9 mouse cellular contexts compared by ENCODE assay signal in genomic region chr3:105051103-105051502, GRCm38 (mm10). TPM values are rescaled to one million over a fixed set of nuclear protein-coding genes. Genes with fewer than 3 reads are reported as not detected.
DNase-seq lines count a peak whose midpoint lies in the region; ATAC-seq and TF ChIP-seq lines count a peak whose summit lies in the region.
"Had no signal": no experiment of that assay in that cellular context is flagged by ENCODE, and none has a peak within 500 bp of the region (broad histone marks: within the 10 kb centered on the region; RNA-seq: fewer than 3 reads in every experiment).

No protein-coding gene starts in this region.

- DNase-seq in embryo, embryonic 11 days, result peak; percentile 29
- DNase-seq in embryo, embryonic 9.5 days (ENCODE audit: extremely low spot score), result no peak
- DNase-seq in lung, postnatal 0 days (ENCODE audit: low spot score), result peak; percentile 25
- DNase-seq in lung, postnatal 4 days, result no peak
- DNase-seq in thymus, postnatal 4 days, result no peak
- no peak for DNase-seq in left cerebral cortex, postnatal 4 days
- no peak for DNase-seq in testis, postnatal 10 days (ENCODE audit: low spot score)
- DNase-seq: cerebellum, postnatal 25 days had no signal

- peak overlapping the region; percentile 70 for H3K4me2 ChIP-seq in lung, postnatal 0 days (replicated peaks; ENCODE audit: low read depth, low read length)
- H3K4me2 ChIP-seq in liver, embryonic 12.5 days, result peak overlapping the region; percentile 80; the same call in 1 of the 2 replicates

- TF ChIP-seq CTCF in lung, postnatal 0 days (IDR thresholded peaks at IDR 0.05), result no peak

- peak overlapping the region; percentile 93 for H3K4me3 ChIP-seq in lung, postnatal 0 days (ENCODE audit: low read depth, low read length)
- H3K4me3 ChIP-seq in liver, embryonic 12.5 days, result peak overlapping the region; percentile 62; the same call in 1 of the 2 replicates

- TF ChIP-seq EP300 in lung, postnatal 0 days (IDR thresholded peaks at IDR 0.05), result no peak

- intact Hi-C loops in left cerebral cortex, postnatal 4 days (cut with DNase I), result no loop called here

- H3K9ac ChIP-seq in lung, postnatal 0 days (replicated peaks; ENCODE audit: low read depth), result peak overlapping the region; percentile 88
- H3K9ac ChIP-seq in liver, embryonic 12.5 days, result no peak overlapping the region

- H3K36me3 ChIP-seq in lung, postnatal 0 days (ENCODE audit: insufficient read depth, low read length), result no peaks in the 10 kb centered on the region
- H3K36me3 ChIP-seq in liver, embryonic 12.5 days, result no peaks in the 10 kb centered on the region

- peak overlapping the region; percentile 90 for H3K27ac ChIP-seq in lung, postnatal 0 days (ENCODE audit: low read length)
- no peak overlapping the region for H3K27ac ChIP-seq in liver, embryonic 12.5 days

- 19% methylated on average over 2 of the region's 2 CpGs for WGBS in lung, postnatal 0 days
- WGBS in liver, embryonic 12.5 days (ENCODE audit: insufficient replicate concordance), result 25% methylated on average over 2 of the region's 2 CpGs

- no peaks in the 10 kb centered on the region for H3K27me3 ChIP-seq in lung, postnatal 0 days (replicated peaks; ENCODE audit: insufficient read depth, low read length)
- peaks cover 88% of the 10 kb centered on the region for H3K27me3 ChIP-seq in liver, embryonic 12.5 days (replicated peaks)

- ATAC-seq in lung, postnatal 0 days, result no peak
- ATAC-seq in liver, embryonic 12.5 days, result no peak

- no peaks in the 10 kb centered on the region for H3K9me3 ChIP-seq in lung, postnatal 0 days (ENCODE audit: low read length)
- no peaks in the 10 kb centered on the region for H3K9me3 ChIP-seq in liver, embryonic 12.5 days (replicated peaks)

- H3K4me1 ChIP-seq in lung, postnatal 0 days (ENCODE audit: insufficient read depth, low read depth, low read length), result peaks cover 25% of the 10 kb centered on the region; the same call in 1 of the 2 replicates
- H3K4me1 ChIP-seq in liver, embryonic 12.5 days, result peaks cover 18% of the 10 kb centered on the region

RNA-seq across cellular contexts. Expression of gene Cttnbp2nl, which starts 1.8 kb away (rescaled TPM):
- 70.4 and 82.1 TPM in 2 replicates for polyA plus RNA-seq in lung, postnatal 0 days (2015; fragmentation: Nextera tagmentation; extraction: Ambion mirVana)
- 3.4 and 3.8 TPM in 2 replicates for polyA plus RNA-seq in liver, embryonic 12.5 days (2016; fragmentation: Nextera tagmentation; extraction: Ambion mirVana)
- 10 to 100 TPM; 62.4 to 75.7 TPM for total RNA-seq in left cerebral cortex, postnatal 4 days (2021)

RNA-seq across cellular contexts. Expression of gene 4930564D02Rik, which starts 15.5 kb away (rescaled TPM):
- polyA plus RNA-seq in lung, postnatal 0 days (2015; fragmentation: Nextera tagmentation; extraction: Ambion mirVana), result not detected in 2 replicates
- polyA plus RNA-seq in liver, embryonic 12.5 days (2016; fragmentation: Nextera tagmentation; extraction: Ambion mirVana), result not detected in 2 replicates
- not detected for total RNA-seq in left cerebral cortex, postnatal 4 days (2021)

Comparison
In these comparisons a context has a peak if more than half of its experiments do, and no peak if none do; other contexts are left out.
1. DNase-seq: peak in embryo, embryonic 11 days (single experiment) and lung, postnatal 0 days (single experiment); none in embryo, embryonic 9.5 days (single experiment), lung, postnatal 4 days (0 of 2), thymus, postnatal 4 days (single experiment), left cerebral cortex, postnatal 4 days (single experiment) and testis, postnatal 10 days (single experiment).
2. RNA of gene Cttnbp2nl, which starts 1.8 kb away (polyA plus RNA-seq): 70.4 to 82.1 TPM in lung, postnatal 0 days; 3.4 to 3.8 TPM in liver, embryonic 12.5 days; every median in the first group is over 10 times any median in the second.